In genomic region chr3:32968671-32969425, GRCm38 (mm10) we compare ENCODE assay signal across 21 mouse cellular contexts.
DNase-seq lines count a peak whose midpoint lies in the region; ATAC-seq lines count a peak whose summit lies in the region.
"Had no signal": no experiment of that assay in that cellular context is flagged by ENCODE, and none has a peak within 500 bp of the region (broad histone marks: within the 10 kb centered on the region; RNA-seq: fewer than 3 reads in every experiment).

No protein-coding gene starts in this region.

- H3K27me3 ChIP-seq in forebrain, embryonic 13.5 days: no peaks in the 10 kb centered on the region
- H3K27me3 ChIP-seq in forebrain, embryonic 12.5 days: no peaks in the 10 kb centered on the region
- no peaks in the 10 kb centered on the region for H3K27me3 ChIP-seq in hindbrain, embryonic 16.5 days (replicated peaks; ENCODE audit: control insufficient read depth, insufficient read depth, low read length)
- H3K27me3 ChIP-seq in hindbrain, embryonic 12.5 days: no peaks in the 10 kb centered on the region
- H3K27me3 ChIP-seq: liver, embryonic 13.5 days; midbrain, embryonic 12.5 days; neural tube, embryonic 12.5 days had no signal

- 89% methylated on average over 1 of the region's 1 CpGs for WGBS in forebrain, embryonic 13.5 days
- 86% methylated on average over 1 of the region's 1 CpGs for WGBS in forebrain, embryonic 12.5 days
- 95% methylated on average over 1 of the region's 1 CpGs for WGBS in hindbrain, embryonic 16.5 days
- WGBS in hindbrain, embryonic 12.5 days: 86% methylated on average over 1 of the region's 1 CpGs

- H3K4me3 ChIP-seq in forebrain, embryonic 13.5 days: no peak overlapping the region
- H3K4me3 ChIP-seq in forebrain, embryonic 12.5 days (replicated peaks): no peak overlapping the region
- no peak overlapping the region for H3K4me3 ChIP-seq in hindbrain, embryonic 16.5 days (ENCODE audit: low read length)
- no peak overlapping the region for H3K4me3 ChIP-seq in hindbrain, embryonic 12.5 days
- H3K4me3 ChIP-seq: liver, embryonic 13.5 days; midbrain, embryonic 12.5 days; neural tube, embryonic 12.5 days had no signal

- no peaks in the 10 kb centered on the region for H3K9me3 ChIP-seq in forebrain, embryonic 13.5 days (replicated peaks)
- H3K9me3 ChIP-seq in forebrain, embryonic 12.5 days: no peaks in the 10 kb centered on the region
- no peaks in the 10 kb centered on the region for H3K9me3 ChIP-seq in hindbrain, embryonic 16.5 days (ENCODE audit: control insufficient read depth, low read length)
- H3K9me3 ChIP-seq in hindbrain, embryonic 12.5 days (replicated peaks): no peaks in the 10 kb centered on the region
- H3K9me3 ChIP-seq: liver, embryonic 13.5 days; midbrain, embryonic 12.5 days; neural tube, embryonic 12.5 days had no signal

- H3K27ac ChIP-seq in forebrain, embryonic 13.5 days: no peak overlapping the region
- H3K27ac ChIP-seq in forebrain, embryonic 12.5 days: no peak overlapping the region
- no peak overlapping the region for H3K27ac ChIP-seq in hindbrain, embryonic 16.5 days (ENCODE audit: low read depth, low read length)
- no peak overlapping the region for H3K27ac ChIP-seq in hindbrain, embryonic 12.5 days
- H3K27ac ChIP-seq: liver, embryonic 13.5 days; midbrain, embryonic 12.5 days; neural tube, embryonic 12.5 days had no signal

- DNase-seq in brain, adult 2 months (ENCODE audit: low read depth, low spot score): peak; percentile 24
- peak; percentile 50 for DNase-seq in layer of hippocampus, adult 9-10 months (ENCODE audit: low spot score)
- DNase-seq in left cerebral cortex, postnatal 36 days (ENCODE audit: low spot score in 2 of 2): no peak
- DNase-seq: adrenal gland, postnatal 36 days; cerebellum, adult 11-12 months; cerebellum, postnatal 14 days; gastrocnemius, postnatal 36 days; kidney, adult 2 months; kidney, postnatal 14 days; liver, embryonic 13.5 days; lung, adult 2 months; lung, postnatal 14 days; thymus, adult 18-20 months; thymus, postnatal 36 days had no signal

- no peak overlapping the region for H3K9ac ChIP-seq in forebrain, embryonic 13.5 days
- no peak overlapping the region for H3K9ac ChIP-seq in forebrain, embryonic 12.5 days
- no peak overlapping the region for H3K9ac ChIP-seq in hindbrain, embryonic 16.5 days (ENCODE audit: low read depth, low read length)
- no peak overlapping the region for H3K9ac ChIP-seq in hindbrain, embryonic 12.5 days
- H3K9ac ChIP-seq: liver, embryonic 13.5 days; midbrain, embryonic 12.5 days; neural tube, embryonic 12.5 days had no signal

- no peaks in the 10 kb centered on the region for H3K4me1 ChIP-seq in forebrain, embryonic 13.5 days
- H3K4me1 ChIP-seq in forebrain, embryonic 12.5 days: no peaks in the 10 kb centered on the region
- no peaks in the 10 kb centered on the region for H3K4me1 ChIP-seq in hindbrain, embryonic 16.5 days (ENCODE audit: control insufficient read depth, insufficient read depth, low read depth, low read length)
- no peaks in the 10 kb centered on the region for H3K4me1 ChIP-seq in hindbrain, embryonic 12.5 days
- H3K4me1 ChIP-seq: liver, embryonic 13.5 days; midbrain, embryonic 12.5 days; neural tube, embryonic 12.5 days had no signal

- no peak overlapping the region for H3K4me2 ChIP-seq in forebrain, embryonic 13.5 days
- H3K4me2 ChIP-seq in forebrain, embryonic 12.5 days: no peak overlapping the region
- H3K4me2 ChIP-seq in hindbrain, embryonic 16.5 days (ENCODE audit: low read length): no peak overlapping the region
- no peak overlapping the region for H3K4me2 ChIP-seq in hindbrain, embryonic 12.5 days (replicated peaks)
- H3K4me2 ChIP-seq: liver, embryonic 13.5 days; midbrain, embryonic 12.5 days; neural tube, embryonic 12.5 days had no signal

- ATAC-seq in forebrain, embryonic 13.5 days: peak; percentile 60; the same call in 1 of the 2 replicates
- no peak for ATAC-seq in forebrain, embryonic 12.5 days (ENCODE audit: low FRiP score)
- ATAC-seq in hindbrain, embryonic 16.5 days: 0 out of 2 replicates have a peak, but pooled peaks have one; percentile 60
- no peak for ATAC-seq in hindbrain, embryonic 12.5 days (ENCODE audit: low FRiP score)
- no peak for ATAC-seq in inflammation-experienced regulatory T-cells, adult 6 months

- H3K36me3 ChIP-seq in forebrain, embryonic 13.5 days (ENCODE audit: poor library complexity, severe bottlenecking): no peaks in the 10 kb centered on the region
- no peaks in the 10 kb centered on the region for H3K36me3 ChIP-seq in forebrain, embryonic 12.5 days (replicated peaks)
- no peaks in the 10 kb centered on the region for H3K36me3 ChIP-seq in hindbrain, embryonic 16.5 days (ENCODE audit: control insufficient read depth, insufficient read depth, low read length)
- no peaks in the 10 kb centered on the region for H3K36me3 ChIP-seq in hindbrain, embryonic 12.5 days
- H3K36me3 ChIP-seq: liver, embryonic 13.5 days; midbrain, embryonic 12.5 days; neural tube, embryonic 12.5 days had no signal

- intact Hi-C loops in left cerebral cortex, postnatal 36 days (cut with DNase I): no loop called here

Comparison
In these comparisons a context has a peak if more than half of its experiments do, and no peak if none do; other contexts are left out.
1. ATAC-seq: peak in forebrain, embryonic 13.5 days (single experiment) and hindbrain, embryonic 16.5 days (single experiment); none in forebrain, embryonic 12.5 days (single experiment), hindbrain, embryonic 12.5 days (single experiment) and inflammation-experienced regulatory T-cells, adult 6 months (single experiment).
2. DNase-seq: peak in brain, adult 2 months (single experiment) and layer of hippocampus, adult 9-10 months (single experiment); none in left cerebral cortex, postnatal 36 days (0 of 2).